Mouse (Mus musculus): ENCODE measurements around the gene Spint1. TPM values are rescaled to one million over a fixed set of nuclear protein-coding genes. Genes with fewer than 3 reads are reported as not detected.

Spint1 gene
- total and polyA plus RNA-seq, 3 experiments = not detected

- peaks cover 8% of the 10 kb centered on the region for H3K27me3 ChIP-seq (replicated peaks)
- no peaks in the 10 kb centered on the region for H3K9me3 ChIP-seq (replicated peaks; ENCODE audit: low read length)
- no peaks in the 10 kb centered on the region for H3K36me3 ChIP-seq (replicated peaks in 1 of 2; ENCODE audit: control insufficient read depth in 1 of 2, insufficient read depth in 1 of 2, low read length in 1 of 2)
- no peak overlapping the region for H3K4me3 ChIP-seq (replicated peaks in 1 of 3; ENCODE audit: low read depth in 2 of 3, low read length in 2 of 3, poor library complexity in 1 of 3)
- dilution Hi-C loops (cut with MboI; ENCODE audit: extremely low pct_ligation_motif_present, extremely low pct_unique_long_range_greater_than_20kb, low sequenced_read_pairs) = no loop called here
- in situ Hi-C loops (cut with MboI; ENCODE audit: low pct_ligation_motif_present, low pct_unique_long_range_greater_than_20kb, low sequenced_read_pairs) = no loop called here
- TF ChIP-seq GABPA (IDR thresholded peaks at IDR 0.05; ENCODE audit: insufficient replicate concordance, low read depth, low read length) (no peak), KAT2A (IDR thresholded peaks at IDR 0.05; ENCODE audit: insufficient replicate concordance, low read length) (no peak), TCF12 (IDR thresholded peaks at IDR 0.05; ENCODE audit: low read depth, low read length) (no peak), ZKSCAN1 (IDR thresholded peaks at IDR 0.05; ENCODE audit: borderline replicate concordance, low read depth, low read length) (no peak)
- no peak for DNase-seq (ENCODE audit: extremely low read depth)
- H3K4me1 ChIP-seq (ENCODE audit: control insufficient read depth in 1 of 2, insufficient read depth in 2 of 2) = peaks cover 4 to 19% of the 10 kb centered on the region in 2 experiments; a peak in 3 of 4 replicates
- no peak overlapping the region for H3K27ac ChIP-seq (ENCODE audit: insufficient read depth, low read depth)
- H3K4me2 ChIP-seq (ENCODE audit: insufficient read depth, low read depth, poor library complexity, severe bottlenecking) = no peak overlapping the region
- H3K79me2 ChIP-seq (replicated peaks; ENCODE audit: control insufficient read depth, extremely low read depth, insufficient read depth, poor library complexity, severe bottlenecking) = no peaks in the 10 kb centered on the region
- H3K9ac ChIP-seq (ENCODE audit: insufficient read depth, low read depth) = no peak overlapping the region
Measured at GRCm38 (mm10) chr2:119247904-119248303, 10.7 kb downstream of the Spint1 start.

- no peak overlapping the region for H3K4me2 ChIP-seq (ENCODE audit: insufficient read depth, low read depth, poor library complexity, severe bottlenecking)
- dilution Hi-C loops (cut with MboI; ENCODE audit: extremely low pct_ligation_motif_present, extremely low pct_unique_long_range_greater_than_20kb, low sequenced_read_pairs) = no loop called here
Measured at GRCm38 (mm10) chr2:119249592-119250061, 12.5 kb downstream of the Spint1 start.

GRCm38 (mm10) chr2:119250377-119250776, 13.2 kb downstream of the Spint1 start:
- Histone ChIP-seq H3K27me3 (replicated peaks) (peaks cover 24% of the 10 kb centered on the region), H3K9ac (ENCODE audit: insufficient read depth, low read depth) (no peak overlapping the region), H3K4me2 (ENCODE audit: insufficient read depth, low read depth, poor library complexity, severe bottlenecking) (0 out of 2 replicates have a peak overlapping the region, but pooled peaks have one; percentile 30), H3K9me3 (replicated peaks; ENCODE audit: low read length) (no peaks in the 10 kb centered on the region), H3K27ac (ENCODE audit: insufficient read depth, low read depth) (no peak overlapping the region), H3K79me2 (replicated peaks; ENCODE audit: control insufficient read depth, extremely low read depth, insufficient read depth, poor library complexity, severe bottlenecking) (no peaks in the 10 kb centered on the region), H3K4me1 (ENCODE audit: control insufficient read depth in 1 of 2, insufficient read depth in 2 of 2) (peaks cover 3 to 16% of the 10 kb centered on the region in 2 experiments; a peak in 3 of 4 replicates), H3K36me3 (replicated peaks in 1 of 2; ENCODE audit: control insufficient read depth in 1 of 2, insufficient read depth in 1 of 2, low read length in 1 of 2) (no peaks in the 10 kb centered on the region), H3K4me3 (replicated peaks in 1 of 3; ENCODE audit: low read depth in 2 of 3, low read length in 2 of 3, poor library complexity in 1 of 3) (no peak overlapping the region)
- dilution Hi-C loops (cut with MboI; ENCODE audit: extremely low pct_ligation_motif_present, extremely low pct_unique_long_range_greater_than_20kb, low sequenced_read_pairs) (no loop called here), in situ Hi-C loops (cut with MboI; ENCODE audit: low pct_ligation_motif_present, low pct_unique_long_range_greater_than_20kb, low sequenced_read_pairs) (loop anchor here (5.0 kb wide), 1 partner anchor 37 kb away; the partner anchor contains the start of gene Vps18)
- DNase-seq (ENCODE audit: extremely low read depth) = no peak
- TF ChIP-seq TBP (conservative IDR thresholded peaks at IDR 0.05; ENCODE audit: low read depth, low read length) (no peak), JUND (conservative IDR thresholded peaks at IDR 0.05; ENCODE audit: low read depth, low read length) (no peak), PAX5 (IDR thresholded peaks at IDR 0.05; ENCODE audit: low read length) (no peak), ZC3H11A (IDR thresholded peaks at IDR 0.05; ENCODE audit: low read depth, low read length) (no peak), MEF2A (IDR thresholded peaks at IDR 0.05; ENCODE audit: borderline replicate concordance, low read depth, low read length) (no peak), SMC3 (IDR thresholded peaks at IDR 0.05; ENCODE audit: low read depth, low read length) (no peak), RAD21 (IDR thresholded peaks at IDR 0.05; ENCODE audit: low read depth, low read length) (no peak), MAFK (IDR thresholded peaks at IDR 0.05; ENCODE audit: insufficient replicate concordance, low read length) (no peak), MXI1 (IDR thresholded peaks at IDR 0.05; ENCODE audit: low read depth, low read length) (no peak), JUN (IDR thresholded peaks at IDR 0.05; ENCODE audit: insufficient read depth, low read depth, low read length) (no peak), IRF4 (IDR thresholded peaks at IDR 0.05; ENCODE audit: low read depth, low read length) (no peak), SIN3A (IDR thresholded peaks at IDR 0.05; ENCODE audit: low read length) (no peak), MAX (IDR thresholded peaks at IDR 0.05; ENCODE audit: low read length) (no peak), EP300 (IDR thresholded peaks at IDR 0.05; ENCODE audit: low read length) (no peak), POLR2AphosphoS2 (IDR thresholded peaks at IDR 0.05; ENCODE audit: low read depth, low read length) (no peak), GABPA (IDR thresholded peaks at IDR 0.05; ENCODE audit: insufficient replicate concordance, low read depth, low read length) (no peak), BHLHE40 (IDR thresholded peaks at IDR 0.05; ENCODE audit: low read depth, low read length) (no peak), HCFC1 (IDR thresholded peaks at IDR 0.05; ENCODE audit: low read depth, low read length) (no peak)

More at GRCm38 (mm10) chr2:119249592-119250061, 12.5 kb downstream of the Spint1 start:
- in situ Hi-C loops (cut with MboI; ENCODE audit: low pct_ligation_motif_present, low pct_unique_long_range_greater_than_20kb, low sequenced_read_pairs) = loop anchor here (5.0 kb wide), 1 partner anchor 38 kb away; the partner anchor contains the start of gene Vps18
- no peak for DNase-seq (ENCODE audit: extremely low read depth)
- Histone ChIP-seq H3K36me3 (replicated peaks in 1 of 2; ENCODE audit: control insufficient read depth in 1 of 2, insufficient read depth in 1 of 2, low read length in 1 of 2) (no peaks in the 10 kb centered on the region), H3K9ac (ENCODE audit: insufficient read depth, low read depth) (no peak overlapping the region), H3K79me2 (replicated peaks; ENCODE audit: control insufficient read depth, extremely low read depth, insufficient read depth, poor library complexity, severe bottlenecking) (no peaks in the 10 kb centered on the region), H3K27ac (ENCODE audit: insufficient read depth, low read depth) (no peak overlapping the region), H3K4me3 (replicated peaks in 1 of 3; ENCODE audit: low read depth in 2 of 3, low read length in 2 of 3, poor library complexity in 1 of 3) (no peak overlapping the region), H3K4me1 (ENCODE audit: control insufficient read depth in 1 of 2, insufficient read depth in 2 of 2) (peaks cover 3 to 17% of the 10 kb centered on the region in 2 experiments; a peak in 3 of 4 replicates), H3K9me3 (replicated peaks; ENCODE audit: low read length) (no peaks in the 10 kb centered on the region), H3K27me3 (replicated peaks) (peaks cover 16% of the 10 kb centered on the region)
- TF ChIP-seq E2F4 (IDR thresholded peaks at IDR 0.05; ENCODE audit: insufficient replicate concordance, low read depth, low read length) = no peak
- TF ChIP-seq NRF1 (IDR thresholded peaks at IDR 0.05; ENCODE audit: low read depth, low read length) = no peak
- no peak for TF ChIP-seq MAZ (IDR thresholded peaks at IDR 0.05; ENCODE audit: low read depth, low read length)
- no peak for TF ChIP-seq USF2 (conservative IDR thresholded peaks at IDR 0.05; ENCODE audit: low read depth, low read length)
- TF ChIP-seq TCF12 (IDR thresholded peaks at IDR 0.05; ENCODE audit: low read depth, low read length) = no peak
- no peak for TF ChIP-seq BHLHE40 (IDR thresholded peaks at IDR 0.05; ENCODE audit: low read depth, low read length)
- no peak for TF ChIP-seq ELF1 (IDR thresholded peaks at IDR 0.05; ENCODE audit: low read depth, low read length)
- no peak for TF ChIP-seq CTCF (conservative IDR thresholded peaks at IDR 0.05 in 1 of 2, IDR thresholded peaks at IDR 0.05 in 1 of 2; ENCODE audit: low read depth in 2 of 2, low read length in 2 of 2)
- TF ChIP-seq JUN (IDR thresholded peaks at IDR 0.05; ENCODE audit: insufficient read depth, low read depth, low read length) = no peak

Measured in CH12.LX (cell line).